Mouse (Mus musculus): ENCODE measurements around the gene Ints13.
"Not testable (repeated sequence)": the region's sequence is repeated elsewhere in the genome, so short reads cannot be mapped to it uniquely, and the experiment has no call there.

Gene Ints13

GRCm38 (mm10) chr6:146577310-146578109, at the start of gene Ints13:
Gene Ints13, minus strand, starts transcription at chr6:146577835.
- peak; percentile 96 for DNase-seq (ENCODE audit: low read depth in 2 of 2, low spot score in 2 of 2)

GRCm38 (mm10) chr6:146616670-146617069, 39.0 kb upstream of the Ints13 start:
- DNase-seq (ENCODE audit: low read depth in 2 of 2, low spot score in 2 of 2) = no peak

- no peak for DNase-seq (ENCODE audit: low read depth in 2 of 2, low spot score in 2 of 2)
Observed at GRCm38 (mm10) chr6:146615891-146616290, 38.3 kb upstream of the Ints13 start.

GRCm38 (mm10) chr6:146614541-146614940, 36.9 kb upstream of the Ints13 start:
- no peak for DNase-seq (ENCODE audit: low read depth in 2 of 2, low spot score in 2 of 2)

GRCm38 (mm10) chr6:146613907-146614306, 36.3 kb upstream of the Ints13 start:
- DNase-seq (ENCODE audit: low read depth in 2 of 2, low spot score in 2 of 2) = no peak

GRCm38 (mm10) chr6:146612736-146613135, 35.1 kb upstream of the Ints13 start:
- no peak for DNase-seq (ENCODE audit: low read depth in 2 of 2, low spot score in 2 of 2)

- DNase-seq (ENCODE audit: low read depth in 2 of 2, low spot score in 2 of 2) = no peak
Observed at GRCm38 (mm10) chr6:146611897-146612296, 34.3 kb upstream of the Ints13 start.

GRCm38 (mm10) chr6:146611385-146611784, 33.8 kb upstream of the Ints13 start:
- DNase-seq (ENCODE audit: low read depth in 2 of 2, low spot score in 2 of 2) = no peak

- DNase-seq (ENCODE audit: low read depth in 2 of 2, low spot score in 2 of 2) = no peak
Observed at GRCm38 (mm10) chr6:146603651-146604050, 26.0 kb upstream of the Ints13 start.

- DNase-seq (ENCODE audit: low read depth in 2 of 2, low spot score in 2 of 2) = no peak
Observed at GRCm38 (mm10) chr6:146602601-146603000, 25.0 kb upstream of the Ints13 start.

- DNase-seq (ENCODE audit: low read depth in 2 of 2, low spot score in 2 of 2) = no peak
Observed at GRCm38 (mm10) chr6:146585134-146585533, 7.5 kb upstream of the Ints13 start.

- no peak for DNase-seq (ENCODE audit: low read depth in 2 of 2, low spot score in 2 of 2)
Observed at GRCm38 (mm10) chr6:146583366-146584046, 5.9 kb upstream of the Ints13 start.

GRCm38 (mm10) chr6:146580381-146580926, 2.8 kb upstream of the Ints13 start:
- no peak for DNase-seq (ENCODE audit: low read depth in 2 of 2, low spot score in 2 of 2)

GRCm38 (mm10) chr6:146578586-146578985, 951 bp upstream of the Ints13 start:
- peak in 1 of 2 experiments; percentile 20 for DNase-seq (ENCODE audit: low read depth in 2 of 2, low spot score in 2 of 2)

GRCm38 (mm10) chr6:146578111-146578531, 486 bp upstream of the Ints13 start:
- no peak for DNase-seq (ENCODE audit: low read depth in 2 of 2, low spot score in 2 of 2)

- no peak for DNase-seq (ENCODE audit: low read depth in 2 of 2, low spot score in 2 of 2)
Observed at GRCm38 (mm10) chr6:146576903-146577302, 732 bp downstream of the Ints13 start, which contains the start of gene Fgfr1op2. Gene Fgfr1op2, plus strand, starts transcription at chr6:146577203.

GRCm38 (mm10) chr6:146572073-146572472, 5.6 kb downstream of the Ints13 start:
- DNase-seq (ENCODE audit: low read depth in 2 of 2, low spot score in 2 of 2) = no peak

- DNase-seq (ENCODE audit: low read depth in 2 of 2, low spot score in 2 of 2) = not testable (repeated sequence)
Observed at GRCm38 (mm10) chr6:146562461-146562860, 15.2 kb downstream of the Ints13 start.

- DNase-seq (ENCODE audit: low read depth in 2 of 2, low spot score in 2 of 2) = no peak
Observed at GRCm38 (mm10) chr6:146551326-146551725, 26.3 kb downstream of the Ints13 start.

GRCm38 (mm10) chr6:146550421-146550820, 27.2 kb downstream of the Ints13 start:
- no peak for DNase-seq (ENCODE audit: low read depth in 2 of 2, low spot score in 2 of 2)

- no peak for DNase-seq (ENCODE audit: low read depth in 2 of 2, low spot score in 2 of 2)
Observed at GRCm38 (mm10) chr6:146545289-146545865, 32.3 kb downstream of the Ints13 start.

GRCm38 (mm10) chr6:146544622-146545021, 33.0 kb downstream of the Ints13 start:
- no peak for DNase-seq (ENCODE audit: low read depth in 2 of 2, low spot score in 2 of 2)

Measured in CD8-positive naive resting alpha-beta T cell, adult 2 months (primary cell).